Mouse (Mus musculus) limb, embryonic 14.5 days (tissue): ENCODE measurements around the gene Klf15. TPM values are rescaled to one million over a fixed set of nuclear protein-coding genes. Genes with fewer than 3 reads are reported as not detected.

Source experiments
- ATAC-seq: fragments of 200-750 bp; cut with Nextera tagmentation; 2 replicates; pipeline ENCODE4 v1.8.0; 2017; ENCODE audit warnings: low read depth, moderate number of reproducible peaks, moderate TSS enrichment; ENCODE audit not compliant: low FRiP score
- DNase-seq: peaks from one replicate; pipeline ENCODE4 v3.0.0-alpha.2; 2015; ENCODE audit warnings: low spot score
- H3K27ac ChIP-seq: fragments of 300-500 bp; sonication (generic); replicated peaks from 2 replicates; pipeline ENCODE4 v1.5.1; 2014; ENCODE audit warnings: low read depth, mild to moderate bottlenecking, low read length, moderate library complexity, mixed read lengths
- H3K27me3 ChIP-seq: fragments of 300-500 bp; sonication (generic); 2 replicates; pipeline ENCODE4 v1.6.1; 2014; ENCODE audit warnings: low read length, mixed read lengths; ENCODE audit not compliant: control insufficient read depth, insufficient read depth
- H3K36me3 ChIP-seq: fragments of 300-500 bp; sonication (generic); 2 replicates; pipeline ENCODE4 v1.6.1; 2014; ENCODE audit warnings: mild to moderate bottlenecking, low read length, moderate library complexity, mixed read lengths; ENCODE audit not compliant: control insufficient read depth, insufficient read depth
- H3K4me1 ChIP-seq: fragments of 300-500 bp; sonication (generic); 2 replicates; pipeline ENCODE4 v1.6.1; 2014; ENCODE audit warnings: antibody characterized with exemption, low read length, mixed read lengths; ENCODE audit not compliant: control insufficient read depth, insufficient read depth
- H3K4me2 ChIP-seq: fragments of 300-500 bp; sonication (generic); replicated peaks from 2 replicates; pipeline ENCODE4 v1.6.1; 2014; ENCODE audit warnings: low read depth, mild to moderate bottlenecking, low read length, moderate library complexity; ENCODE audit not compliant: severe bottlenecking
- H3K4me3 ChIP-seq: fragments of 300-500 bp; sonication (generic); replicated peaks from 2 replicates; pipeline ENCODE4 v1.5.1; 2014; ENCODE audit warnings: low read length
- H3K9ac ChIP-seq: fragments of 300-500 bp; sonication (generic); 2 replicates; pipeline ENCODE4 v1.6.1; 2014; ENCODE audit warnings: mild to moderate bottlenecking, low read depth, low read length, moderate library complexity; ENCODE audit not compliant: severe bottlenecking
- H3K9me3 ChIP-seq: fragments of 300-500 bp; sonication (generic); 2 replicates; pipeline ENCODE4 v1.6.1; 2016; ENCODE audit warnings: low read length; ENCODE audit not compliant: control insufficient read depth
- POLR2A ChIP-seq: fragments of 200-500 bp; IDR thresholded peaks from 2 replicates; pipeline ENCODE4 v1.8.0; 2012; ENCODE audit warnings: inconsistent platforms, mild to moderate bottlenecking, moderate library complexity, borderline replicate concordance; ENCODE audit not compliant: insufficient read depth, insufficient read length; ENCODE audit errors: extremely low read depth
- WGBS: fragments of 180-500 bp; shearing (Covaris S2); extraction: QIAGEN DNeasy Blood & Tissue Kit; methylation state at CpG from one replicate; pipeline ENCODE4 v1.1.7; 2014; 5-methylcytosine and 5-hydroxymethylcytosine counted together
- polyA plus RNA-seq, 2 experiments: library from polyadenylated mRNA; depleted of rRNA in 1 of 2; stranded (reverse) in 1 of 2; unstranded in 1 of 2; fragments of >200 nt; fragmentation: Nextera tagmentation in 1 of 2; extraction: Ambion mirVana in 1 of 2; gene quantifications; 2 replicates each; pipeline versions ENCODE4 v1.2.1 to v1.2.3; 2012 to 2014

Klf15 gene
- polyA plus RNA-seq, 2 experiments, result 5.3 to 7.0 TPM

- no peaks in the 10 kb centered on the region for H3K27me3 ChIP-seq
- H3K4me2 ChIP-seq, result no peak overlapping the region
- DNase-seq (no peak), ATAC-seq (no peak)
- no peaks in the 10 kb centered on the region for H3K9me3 ChIP-seq
- 66% methylated on average over 3 of the region's 3 CpGs for WGBS
- H3K27ac ChIP-seq, result no peak overlapping the region
- H3K36me3 ChIP-seq, result no peaks in the 10 kb centered on the region
- H3K9ac ChIP-seq, result no peak overlapping the region
- H3K4me1 ChIP-seq, result peaks cover 10% of the 10 kb centered on the region
- no peak for TF ChIP-seq POLR2A
- no peak overlapping the region for H3K4me3 ChIP-seq
Measured at GRCm38 (mm10) chr6:90496217-90496616, 33.8 kb downstream of the Klf15 start.

GRCm38 (mm10) chr6:90499509-90499908 lies 37.1 kb downstream of the Klf15 start:
- WGBS, result 72% methylated on average over 4 of the region's 4 CpGs
- Histone ChIP-seq H3K4me1 (peaks cover 10% of the 10 kb centered on the region), H3K4me3 (no peak overlapping the region), H3K27ac (no peak overlapping the region), H3K4me2 (no peak overlapping the region), H3K9me3 (no peaks in the 10 kb centered on the region), H3K27me3 (no peaks in the 10 kb centered on the region), H3K9ac (no peak overlapping the region), H3K36me3 (no peaks in the 10 kb centered on the region)
- no peak for DNase-seq
- no peak for TF ChIP-seq POLR2A
- ATAC-seq, result no peak

GRCm38 (mm10) chr6:90501222-90501940 lies 39.0 kb downstream of the Klf15 start:
- H3K4me3 ChIP-seq, result no peak overlapping the region
- ATAC-seq (no peak), DNase-seq (no peak)
- H3K27ac ChIP-seq, result no peak overlapping the region
- 0 out of 2 replicates have a peak, but pooled peaks cover 5% of the 10 kb centered on the region for H3K4me1 ChIP-seq
- H3K27me3 ChIP-seq, result no peaks in the 10 kb centered on the region
- H3K36me3 ChIP-seq, result no peaks in the 10 kb centered on the region
- H3K9ac ChIP-seq, result no peak overlapping the region
- no peaks in the 10 kb centered on the region for H3K9me3 ChIP-seq
- no peak overlapping the region for H3K4me2 ChIP-seq
- 66% methylated on average over 8 of the region's 8 CpGs for WGBS
- TF ChIP-seq POLR2A, result no peak

GRCm38 (mm10) chr6:90505906-90506305 lies 43.5 kb downstream of the Klf15 start:
- no peak for TF ChIP-seq POLR2A
- Histone ChIP-seq H3K27ac (peak overlapping the region; percentile 65), H3K9ac (no peak overlapping the region), H3K36me3 (no peaks in the 10 kb centered on the region), H3K4me1 (peaks cover 28% of the 10 kb centered on the region), H3K4me2 (no peak overlapping the region), H3K4me3 (no peak overlapping the region), H3K9me3 (no peaks in the 10 kb centered on the region), H3K27me3 (no peaks in the 10 kb centered on the region)
- ATAC-seq (no peak), DNase-seq (no peak)
- WGBS, result 65% methylated on average over 6 of the region's 6 CpGs

GRCm38 (mm10) chr6:90506673-90507311 lies 44.4 kb downstream of the Klf15 start:
- Histone ChIP-seq H3K9ac (0 out of 2 replicates have a peak overlapping the region, but pooled peaks have one; percentile 14), H3K36me3 (no peaks in the 10 kb centered on the region), H3K4me3 (no peak overlapping the region), H3K9me3 (no peaks in the 10 kb centered on the region), H3K4me2 (peak overlapping the region; percentile 2; the same call in 1 of the 2 replicates), H3K27ac (peak overlapping the region; percentile 65), H3K4me1 (peaks cover 28% of the 10 kb centered on the region), H3K27me3 (no peaks in the 10 kb centered on the region)
- DNase-seq, result peak; percentile 65
- no peak for TF ChIP-seq POLR2A
- peak; percentile 58 for ATAC-seq
- 37% methylated on average over 16 of the region's 16 CpGs for WGBS
